Mouse (Mus musculus) midbrain, embryonic 16.5 days (tissue): ENCODE data around the gene Armh3. TPM values are rescaled to one million over a fixed set of nuclear protein-coding genes. Genes with fewer than 3 reads are reported as not detected.

ENCODE experiments used
- ATAC-seq: fragments of 200-750 bp; cut with Nextera tagmentation; 2 replicates; pipeline ENCODE4 v1.8.0; 2017; ENCODE audit warnings: moderate TSS enrichment
- H3K27ac ChIP-seq: fragments of 300-500 bp; sonication (generic); 2 replicates; pipeline ENCODE4 v1.5.1; 2014; ENCODE audit warnings: mild to moderate bottlenecking, low read length, mixed read lengths
- H3K27me3 ChIP-seq: fragments of 300-500 bp; sonication (generic); 2 replicates; pipeline ENCODE4 v1.6.1; 2014; ENCODE audit warnings: low read depth, low read length, mixed read lengths; ENCODE audit not compliant: control insufficient read depth, insufficient read depth
- H3K36me3 ChIP-seq: fragments of 300-500 bp; sonication (generic); 2 replicates; pipeline ENCODE4 v1.6.1; 2014; ENCODE audit warnings: mild to moderate bottlenecking, low read length, moderate library complexity, mixed read lengths; ENCODE audit not compliant: control insufficient read depth, insufficient read depth
- H3K4me1 ChIP-seq: fragments of 300-500 bp; sonication (generic); 2 replicates; pipeline ENCODE4 v1.6.1; 2014; ENCODE audit warnings: mild to moderate bottlenecking, low read length, mixed read lengths; ENCODE audit not compliant: control insufficient read depth, insufficient read depth
- H3K4me2 ChIP-seq: fragments of 300-500 bp; sonication (generic); 2 replicates; pipeline ENCODE4 v1.6.1; 2014; ENCODE audit warnings: mild to moderate bottlenecking, low read length, mixed read lengths
- H3K4me3 ChIP-seq: fragments of 300-500 bp; sonication (generic); 2 replicates; pipeline ENCODE4 v1.5.1; 2014; ENCODE audit warnings: low read depth, mild to moderate bottlenecking, low read length, moderate library complexity, mixed read lengths
- H3K9ac ChIP-seq: fragments of 300-500 bp; sonication (generic); 2 replicates; pipeline ENCODE4 v1.6.1; 2014; ENCODE audit warnings: low read depth, low read length, mixed read lengths
- H3K9me3 ChIP-seq: fragments of 300-500 bp; sonication (generic); replicated peaks from 2 replicates; pipeline ENCODE4 v1.6.1; 2014; ENCODE audit warnings: mild to moderate bottlenecking, low read length, mixed read lengths; ENCODE audit not compliant: control insufficient read depth, poor library complexity, severe bottlenecking
- WGBS: fragments of 180-500 bp; shearing (Covaris S2); extraction: QIAGEN DNeasy Blood & Tissue Kit; methylation state at CpG from one replicate; pipeline ENCODE4 v1.1.7; 2014; 5-methylcytosine and 5-hydroxymethylcytosine counted together
- polyA plus RNA-seq: library from polyadenylated mRNA; unstranded; fragments of >200 nt; fragmentation: Nextera tagmentation; extraction: Ambion mirVana; gene quantifications from 2 replicates; pipeline ENCODE4 v1.2.1, GENCODE M21; 2015

Armh3 gene
- 23.4 and 25.6 TPM in 2 replicates for polyA plus RNA-seq

DNA sequence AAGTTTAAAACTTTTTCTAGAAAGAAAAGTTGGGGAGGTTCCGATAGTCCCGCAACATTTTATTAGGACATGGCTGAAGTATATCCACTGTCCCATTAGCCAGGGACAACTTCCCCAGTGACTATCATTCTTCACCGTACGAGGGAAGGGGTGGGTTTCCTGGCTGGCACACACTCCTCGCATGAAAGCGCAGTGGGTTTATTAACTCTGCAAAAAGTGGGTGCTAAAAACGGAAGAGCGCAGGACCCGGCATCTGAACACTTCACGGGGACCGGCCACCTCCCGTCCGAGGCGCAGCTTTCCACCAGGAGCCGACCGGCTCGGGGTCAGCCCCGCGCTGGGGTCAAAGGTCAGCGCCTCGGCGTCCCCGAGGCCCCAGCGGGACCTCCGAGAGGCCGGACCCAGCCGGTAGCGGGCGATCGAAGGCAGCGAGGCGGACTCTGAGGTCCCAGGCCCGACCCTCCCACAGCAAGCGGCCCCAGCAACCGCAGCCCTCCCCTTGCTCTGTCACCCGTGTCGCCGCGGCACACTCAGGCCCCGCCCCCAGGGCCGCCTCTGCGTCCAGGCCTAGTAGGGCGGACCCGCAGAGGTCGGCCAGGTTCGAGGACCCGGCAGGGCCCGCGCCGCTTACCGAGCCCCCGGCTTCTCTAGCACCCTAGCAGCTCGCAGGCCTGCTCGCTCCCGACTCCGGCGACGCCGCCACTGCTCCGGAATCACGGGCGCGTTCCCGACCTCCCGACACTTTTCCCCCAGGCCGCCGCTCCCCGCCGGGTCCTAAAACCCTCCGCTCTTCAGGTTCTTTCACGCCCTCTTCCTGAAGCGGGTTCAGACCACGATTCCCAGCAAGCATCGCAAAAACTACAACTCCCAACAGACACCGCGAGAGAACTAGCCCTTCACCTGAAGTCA, at the start of gene Armh3:
Gene Armh3 (minus strand): TSS at position 704 of the 909 bp plus-strand sequence.
- Histone ChIP-seq H3K27ac (peak within 1 kb of the TSS; percentile 97), H3K36me3 (no peaks in the 10 kb centered on the region), H3K27me3 (no peaks in the 10 kb centered on the region), H3K9me3 (no peaks in the 10 kb centered on the region; the same call in 1 of the 2 replicates), H3K4me3 (peak within 1 kb of the TSS; percentile 75), H3K4me2 (peak within 1 kb of the TSS; percentile 64), H3K4me1 (peaks cover 12% of the 10 kb centered on the region), H3K9ac (peak within 1 kb of the TSS; percentile 94)
- 1% methylated on average over 57 of the region's 76 CpGs for WGBS
- ATAC-seq, result peak; percentile 94

GRCm38 (mm10) chr19:46047426-46047825, 49.1 kb upstream of the Armh3 start:
- no peak overlapping the region for H3K4me3 ChIP-seq
- no peaks in the 10 kb centered on the region for H3K9me3 ChIP-seq
- H3K4me1 ChIP-seq, result peaks cover 29% of the 10 kb centered on the region
- H3K27me3 ChIP-seq, result no peaks in the 10 kb centered on the region
- no peak overlapping the region for H3K4me2 ChIP-seq
- ATAC-seq, result no peak
- no peak overlapping the region for H3K27ac ChIP-seq
- 65% methylated on average over 2 of the region's 2 CpGs for WGBS
- H3K9ac ChIP-seq, result no peak overlapping the region
- H3K36me3 ChIP-seq, result no peaks in the 10 kb centered on the region

GRCm38 (mm10) chr19:46046621-46047025, 48.3 kb upstream of the Armh3 start:
- Histone ChIP-seq H3K4me1 (peaks cover 36% of the 10 kb centered on the region), H3K4me2 (peak overlapping the region; percentile 97; the same call in 1 of the 2 replicates), H3K36me3 (no peaks in the 10 kb centered on the region), H3K27me3 (no peaks in the 10 kb centered on the region), H3K9ac (no peak overlapping the region; the same call in 1 of the 2 replicates), H3K9me3 (no peaks in the 10 kb centered on the region), H3K4me3 (no peak overlapping the region), H3K27ac (peak overlapping the region; percentile 39; the same call in 1 of the 2 replicates)
- no peak for ATAC-seq
- WGBS, result 8% methylated on average over 10 of the region's 10 CpGs

- H3K4me1 ChIP-seq, result peaks cover 45% of the 10 kb centered on the region
- 2% methylated on average over 7 of the region's 7 CpGs for WGBS
- H3K27ac ChIP-seq, result peak overlapping the region; percentile 97
- H3K9ac ChIP-seq, result peak overlapping the region; percentile 95
- ATAC-seq, result peak; percentile 44
- H3K27me3 ChIP-seq, result no peaks in the 10 kb centered on the region
- H3K4me3 ChIP-seq, result peak overlapping the region; percentile 89
- H3K4me2 ChIP-seq, result peak overlapping the region; percentile 97
- no peaks in the 10 kb centered on the region for H3K36me3 ChIP-seq
- no peaks in the 10 kb centered on the region for H3K9me3 ChIP-seq
Observed at GRCm38 (mm10) chr19:46045696-46046311, 47.5 kb upstream of the Armh3 start.

DNA sequence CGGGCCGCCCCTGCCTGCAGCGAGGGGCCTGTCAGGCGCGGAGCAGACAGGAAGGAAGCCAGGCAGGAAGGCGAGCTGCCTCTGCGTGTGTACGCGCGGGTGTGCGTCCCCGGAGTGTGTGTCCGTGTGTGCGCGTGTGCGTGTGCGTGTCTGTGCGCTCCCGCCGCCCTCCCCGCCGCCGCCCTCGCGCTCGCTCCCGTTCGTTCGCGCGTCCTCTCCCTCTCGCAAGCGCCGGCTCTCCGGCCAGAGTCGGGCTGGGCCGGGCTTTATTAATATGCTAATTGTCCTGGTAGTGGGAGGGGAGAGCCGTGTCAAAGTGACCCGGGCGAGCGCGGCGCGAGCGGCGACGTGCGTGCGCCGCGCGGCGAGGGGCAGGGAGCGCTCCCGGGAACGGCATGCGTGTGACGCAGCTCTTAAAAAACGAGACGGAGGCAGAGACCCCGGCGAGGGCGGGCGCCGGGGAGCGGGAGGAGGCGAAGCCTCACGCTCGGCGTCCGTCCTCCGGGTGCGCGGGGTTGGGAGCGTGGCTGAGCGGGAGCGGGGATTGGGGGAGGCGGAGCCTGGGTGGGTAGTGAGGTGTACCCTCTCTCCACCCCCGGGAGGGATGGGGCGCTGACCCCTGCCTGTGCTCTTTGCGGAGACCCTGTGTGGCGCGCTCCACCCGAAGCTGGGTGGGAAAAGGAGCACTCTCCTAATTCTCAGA, 46.9 kb upstream of the Armh3 start, which contains the start of gene Ldb1:
Gene Ldb1 (minus strand): TSS at position 222 of the 703 bp plus-strand sequence.
- peak within 1 kb of the TSS; percentile 97 for H3K27ac ChIP-seq
- H3K27me3 ChIP-seq, result no peaks in the 10 kb centered on the region
- peaks cover 51% of the 10 kb centered on the region for H3K4me1 ChIP-seq
- H3K4me2 ChIP-seq, result peak within 1 kb of the TSS; percentile 97
- ATAC-seq, result peak; percentile 81
- peak within 1 kb of the TSS; percentile 95 for H3K9ac ChIP-seq
- under 1% methylated on average over 76 of the region's 84 CpGs for WGBS
- peak within 1 kb of the TSS; percentile 89 for H3K4me3 ChIP-seq
- H3K36me3 ChIP-seq, result no peaks in the 10 kb centered on the region
- no peaks in the 10 kb centered on the region for H3K9me3 ChIP-seq

GRCm38 (mm10) chr19:46044271-46044992, 46.1 kb upstream of the Armh3 start, which contains the start of gene Pprc1:
Pprc1 (plus strand) TSS chr19:46044886.
- no peak; the same call in 1 of the 2 replicates for ATAC-seq
- Histone ChIP-seq H3K27me3 (no peaks in the 10 kb centered on the region), H3K4me2 (peak within 1 kb of the TSS; percentile 97), H3K27ac (peak within 1 kb of the TSS; percentile 97), H3K36me3 (no peaks in the 10 kb centered on the region), H3K4me3 (peak within 1 kb of the TSS; percentile 89), H3K9ac (peak within 1 kb of the TSS; percentile 95), H3K9me3 (no peaks in the 10 kb centered on the region), H3K4me1 (peaks cover 57% of the 10 kb centered on the region)
- WGBS, result 0% methylated on average over 24 of the region's 34 CpGs

GRCm38 (mm10) chr19:46043380-46043779, 45.1 kb upstream of the Armh3 start:
- H3K27me3 ChIP-seq, result no peaks in the 10 kb centered on the region
- H3K9me3 ChIP-seq, result no peaks in the 10 kb centered on the region
- peak overlapping the region; percentile 97 for H3K27ac ChIP-seq
- peak overlapping the region; percentile 97 for H3K4me2 ChIP-seq
- H3K36me3 ChIP-seq, result no peaks in the 10 kb centered on the region
- H3K4me3 ChIP-seq, result peak overlapping the region; percentile 89
- H3K9ac ChIP-seq, result peak overlapping the region; percentile 95
- peaks cover 60% of the 10 kb centered on the region for H3K4me1 ChIP-seq
- WGBS, result 57% methylated on average over 7 of the region's 7 CpGs
- ATAC-seq, result no peak

DNA sequence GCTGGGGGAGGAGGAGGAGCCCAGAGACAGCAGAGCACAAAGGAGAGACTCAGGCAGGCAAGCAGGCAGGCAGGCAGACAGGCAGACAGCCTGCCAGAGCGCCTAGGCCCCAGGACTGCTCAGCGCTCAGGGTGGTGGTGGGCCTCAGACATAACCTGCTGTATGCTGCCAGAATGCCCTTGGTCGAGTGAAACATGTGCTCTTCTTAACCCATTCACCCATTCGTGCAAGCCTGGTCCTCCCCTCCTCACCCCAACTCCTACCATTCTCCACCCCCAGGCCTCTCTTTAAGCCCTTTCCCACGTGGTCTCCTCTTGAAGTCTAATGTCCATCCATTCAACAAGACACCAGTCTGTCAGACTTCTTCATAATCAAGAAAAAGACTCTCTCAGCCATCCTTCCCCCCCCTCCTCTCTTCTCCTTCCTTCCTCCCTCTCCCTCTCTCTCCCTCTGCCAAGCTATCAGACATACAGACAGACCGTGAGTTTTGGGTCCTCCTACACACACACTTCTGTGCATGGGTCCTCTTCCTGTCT, 44.3 kb upstream of the Armh3 start:
- peak overlapping the region; percentile 97 for H3K27ac ChIP-seq
- ATAC-seq, result 0 out of 2 replicates have a peak, but pooled peaks have one; percentile 4
- 2% methylated on average over 6 of the region's 6 CpGs for WGBS

More for the DNA sequence above, 44.3 kb upstream of the Armh3 start:
- Histone ChIP-seq H3K4me3 (peak overlapping the region; percentile 89), H3K4me1 (peaks cover 69% of the 10 kb centered on the region), H3K9ac (peak overlapping the region; percentile 67), H3K9me3 (no peaks in the 10 kb centered on the region), H3K4me2 (peak overlapping the region; percentile 97), H3K27me3 (no peaks in the 10 kb centered on the region), H3K36me3 (no peaks in the 10 kb centered on the region)
